Mouse (Mus musculus): ENCODE data around the gene Fgf4.

Fgf4 gene

GRCm38 (mm10) chr7:144914296-144914947 is 67.3 kb downstream of the Fgf4 start:
- peak; percentile 32 for DNase-seq
